Mouse (Mus musculus): ENCODE data around the gene 1810049J17Rik.

Gene 1810049J17Rik

GRCm38 (mm10) chr15:12307114-12307513 lies 14.6 kb downstream of the 1810049J17Rik start:
- DNase-seq = no peak

- no peak for DNase-seq
These were observed 15.3 kb downstream of the 1810049J17Rik start for GRCm38 (mm10) chr15:12306188-12307071.

GRCm38 (mm10) chr15:12301771-12302170 lies 19.9 kb downstream of the 1810049J17Rik start:
- no peak for DNase-seq

DNA sequence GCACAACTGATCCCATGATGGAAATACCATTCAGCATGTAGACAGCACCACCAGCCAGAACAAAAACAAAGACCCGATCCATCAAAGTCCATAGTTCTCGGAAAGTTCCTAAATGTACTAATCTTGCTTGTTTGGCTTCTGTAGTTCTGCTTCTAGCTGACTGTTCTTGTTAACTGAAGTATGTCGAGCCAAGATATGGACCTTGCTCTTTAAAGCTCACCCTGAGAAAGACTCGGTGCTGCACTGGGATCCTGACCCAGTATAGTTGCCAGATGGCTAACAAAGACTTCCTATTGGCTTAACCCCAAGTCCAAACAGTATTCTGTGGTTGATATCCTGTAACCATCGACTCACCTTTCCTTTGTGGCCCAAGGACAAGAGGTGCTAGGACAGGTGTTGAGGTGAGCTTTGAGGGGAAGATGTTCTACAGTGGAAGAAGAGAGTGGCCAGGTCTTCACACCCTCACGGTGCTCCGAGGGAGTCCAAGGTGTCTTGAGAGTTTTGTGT lies 23.4 kb downstream of the 1810049J17Rik start:
- no peak for DNase-seq

- no peak for DNase-seq
These were observed 25.5 kb downstream of the 1810049J17Rik start for GRCm38 (mm10) chr15:12296228-12296627.

DNA sequence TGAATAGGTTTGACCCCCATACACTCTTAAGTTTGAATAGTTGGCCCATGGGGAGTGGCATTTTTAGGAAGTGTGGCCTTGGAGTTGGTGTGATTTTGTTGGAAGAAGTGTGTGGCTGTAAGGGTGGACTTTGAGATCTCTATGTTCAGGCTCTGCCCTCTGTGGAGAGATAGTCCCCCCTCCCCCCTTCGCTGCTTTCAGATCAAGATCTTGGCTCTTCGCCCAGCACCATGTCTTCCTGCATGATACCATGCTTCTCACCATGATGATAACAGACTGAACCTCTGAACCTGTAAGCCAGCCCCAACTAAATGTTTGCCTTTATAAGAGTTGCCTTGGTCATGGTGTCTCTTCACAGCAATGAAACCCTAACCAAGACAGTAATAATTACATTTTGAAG lies 29.9 kb downstream of the 1810049J17Rik start:
- no peak for DNase-seq

GRCm38 (mm10) chr15:12290330-12290729 lies 31.4 kb downstream of the 1810049J17Rik start:
- DNase-seq = no peak

DNA sequence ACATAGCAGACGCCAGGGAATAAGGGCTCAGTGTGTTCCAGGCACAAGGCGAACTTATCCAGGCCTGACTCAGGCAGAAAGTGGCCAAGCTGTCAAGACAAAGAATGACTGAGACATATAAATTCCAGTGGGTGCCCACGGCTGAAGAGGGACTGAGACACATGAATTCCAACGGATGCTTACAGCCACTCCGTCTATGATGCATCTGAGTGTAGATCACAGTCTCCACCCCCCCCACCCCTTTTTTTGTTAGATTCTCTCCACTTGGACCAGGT lies 36.2 kb downstream of the 1810049J17Rik start:
- no peak for DNase-seq

- no peak for DNase-seq
These were observed 36.7 kb downstream of the 1810049J17Rik start for GRCm38 (mm10) chr15:12284794-12285534.

- no peak for DNase-seq
These were observed 41.9 kb downstream of the 1810049J17Rik start for GRCm38 (mm10) chr15:12279816-12280215.

DNA sequence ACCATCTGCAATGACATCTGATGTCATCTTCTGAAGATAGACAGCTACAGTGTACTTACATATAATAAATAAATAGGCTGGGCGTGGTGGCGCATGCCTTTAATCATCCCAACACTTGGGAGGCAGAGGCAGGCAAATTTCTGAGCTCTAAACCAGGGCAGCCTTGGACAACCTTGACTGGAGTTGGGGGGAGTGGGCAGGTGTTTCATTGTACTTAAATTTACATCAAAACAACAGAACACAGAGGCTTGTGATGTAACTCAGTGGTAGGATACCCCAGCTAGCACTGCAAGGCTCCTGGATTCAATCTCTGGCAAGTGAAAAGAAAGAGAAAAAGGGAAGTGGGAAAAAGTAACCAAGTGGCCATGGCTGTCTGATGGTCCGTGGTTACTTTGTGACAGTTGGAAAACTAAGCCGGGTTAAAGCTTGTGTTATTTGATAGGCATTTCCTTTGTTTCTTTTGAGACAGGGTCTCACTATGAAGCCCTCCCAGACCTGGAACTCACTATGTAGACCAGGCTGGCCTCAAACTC lies 46.5 kb downstream of the 1810049J17Rik start:
- no peak for DNase-seq

DNA sequence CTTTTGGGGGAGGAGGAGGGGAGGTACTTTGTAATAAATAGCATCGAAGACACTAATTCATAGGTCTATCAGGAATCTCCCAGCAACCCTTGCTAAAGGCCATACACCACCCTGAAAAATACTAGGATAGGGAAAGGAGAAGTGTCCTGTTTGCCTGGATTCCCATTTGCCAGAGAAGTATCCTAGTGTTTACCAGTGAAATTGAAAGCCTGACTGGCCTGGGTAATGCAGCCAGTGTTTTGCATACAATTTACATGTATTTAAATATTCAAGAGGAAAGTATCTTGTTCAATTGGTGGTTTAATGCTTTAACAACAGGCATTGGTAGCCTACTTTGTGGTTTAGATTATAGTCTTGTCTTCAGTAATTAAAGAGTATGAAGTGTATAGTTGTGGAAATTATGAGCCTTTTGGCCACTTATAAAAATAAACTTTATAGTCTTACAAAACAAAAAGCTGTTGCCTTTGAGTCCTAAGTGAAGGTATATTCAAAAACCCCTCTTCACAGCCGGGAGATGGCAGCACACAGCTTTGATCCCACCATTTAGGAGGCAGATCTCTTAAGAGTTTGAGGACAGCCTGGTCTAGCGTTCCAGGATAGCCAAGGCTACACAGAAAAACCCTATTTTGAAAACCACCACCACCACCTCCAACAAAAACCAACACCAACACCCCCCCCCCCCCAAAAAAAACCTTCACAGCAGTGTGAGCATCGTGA lies 47.5 kb downstream of the 1810049J17Rik start:
- no peak for DNase-seq

DNA sequence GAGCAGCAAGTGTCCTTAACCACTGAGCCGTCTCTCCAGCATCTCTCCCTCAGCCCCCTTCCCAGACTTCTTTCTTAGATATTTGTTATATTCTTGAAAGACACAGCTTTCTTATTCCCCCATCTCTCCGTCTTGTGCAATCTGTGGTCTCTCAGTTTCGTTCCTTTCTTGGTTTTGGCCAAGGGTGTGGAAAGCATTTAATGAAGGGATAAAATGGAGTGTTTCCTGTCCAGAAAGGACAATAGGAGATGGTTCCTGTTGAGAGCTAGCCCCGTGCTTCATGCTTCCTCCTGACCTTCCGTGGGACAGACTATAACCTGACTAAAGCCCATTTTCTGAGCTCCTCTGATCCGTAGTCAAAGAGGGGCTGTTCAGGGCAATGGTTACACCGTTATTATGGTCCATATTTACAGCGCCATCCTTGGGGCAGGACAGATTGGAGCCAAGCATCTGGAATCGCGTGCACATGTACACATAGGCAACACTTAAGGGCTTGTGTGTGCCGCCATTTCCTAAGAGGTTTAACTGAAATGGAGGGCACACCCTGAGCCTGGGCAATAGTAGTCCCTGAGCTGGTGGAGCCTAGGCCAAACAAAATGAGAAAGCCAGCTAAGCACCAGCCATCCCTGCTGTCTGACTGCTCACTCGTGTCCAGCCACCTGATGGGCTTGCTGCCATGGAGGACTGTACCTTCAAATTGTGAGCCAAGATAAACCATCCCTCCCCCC lies 48.2 kb downstream of the 1810049J17Rik start:
- peak in 1 of 2 experiments; percentile 23 for DNase-seq
